8 mouse cellular contexts compared by ENCODE assay signal in genomic region chr11:107416561-107416926, GRCm38 (mm10). TPM values are rescaled to one million over a fixed set of nuclear protein-coding genes. Genes with fewer than 3 reads are reported as not detected.
A peak's percentile ranks its signal among the peaks of the same experiment; 100 is the strongest.
DNase-seq lines count a peak whose midpoint lies in the region; ATAC-seq and TF ChIP-seq lines count a peak whose summit lies in the region.

No protein-coding gene starts in this region.

- no peak overlapping the region for H3K9ac ChIP-seq in heart, embryonic 12.5 days
- H3K9ac ChIP-seq in embryonic facial prominence, embryonic 13.5 days = no peak overlapping the region
- no peak overlapping the region for H3K9ac ChIP-seq in limb, embryonic 15.5 days
- no peak overlapping the region for H3K9ac ChIP-seq in stomach, embryonic 14.5 days (replicated peaks; ENCODE audit: low read depth, low read length)

- peak overlapping the region; percentile 4; the same call in 1 of the 2 replicates for H3K27ac ChIP-seq in heart, embryonic 12.5 days (ENCODE audit: poor library complexity, severe bottlenecking)
- peak overlapping the region; percentile 60 for H3K27ac ChIP-seq in embryonic facial prominence, embryonic 13.5 days
- 0 out of 2 replicates have a peak overlapping the region, but pooled peaks have one; percentile 38 for H3K27ac ChIP-seq in limb, embryonic 15.5 days
- H3K27ac ChIP-seq in stomach, embryonic 14.5 days (ENCODE audit: low read length) = peak overlapping the region; percentile 12; the same call in 1 of the 2 replicates

- H3K9me3 ChIP-seq in heart, embryonic 12.5 days (replicated peaks) = no peaks in the 10 kb centered on the region
- H3K9me3 ChIP-seq in E14TG2a.4 (ENCODE audit: low read length) = no peaks in the 10 kb centered on the region
- no peaks in the 10 kb centered on the region for H3K9me3 ChIP-seq in embryonic facial prominence, embryonic 13.5 days
- no peaks in the 10 kb centered on the region for H3K9me3 ChIP-seq in limb, embryonic 15.5 days
- no peaks in the 10 kb centered on the region for H3K9me3 ChIP-seq in stomach, embryonic 14.5 days (ENCODE audit: control insufficient read depth, low read depth, low read length)

- no peaks in the 10 kb centered on the region for H3K36me3 ChIP-seq in heart, embryonic 12.5 days
- no peaks in the 10 kb centered on the region for H3K36me3 ChIP-seq in E14TG2a.4 (ENCODE audit: insufficient read depth, low read length)
- H3K36me3 ChIP-seq in embryonic facial prominence, embryonic 13.5 days = no peaks in the 10 kb centered on the region
- no peaks in the 10 kb centered on the region for H3K36me3 ChIP-seq in limb, embryonic 15.5 days
- no peaks in the 10 kb centered on the region for H3K36me3 ChIP-seq in stomach, embryonic 14.5 days (ENCODE audit: control insufficient read depth, insufficient read depth, low read length)

- peaks cover 23% of the 10 kb centered on the region for H3K4me1 ChIP-seq in heart, embryonic 12.5 days (replicated peaks)
- H3K4me1 ChIP-seq in E14TG2a.4 (replicated peaks; ENCODE audit: low read depth, low read length) = peaks cover 97% of the 10 kb centered on the region
- H3K4me1 ChIP-seq in embryonic facial prominence, embryonic 13.5 days = peaks cover 52% of the 10 kb centered on the region
- H3K4me1 ChIP-seq in limb, embryonic 15.5 days = peaks cover 40% of the 10 kb centered on the region
- peaks cover 8% of the 10 kb centered on the region; the same call in 1 of the 2 replicates for H3K4me1 ChIP-seq in stomach, embryonic 14.5 days (ENCODE audit: control insufficient read depth, insufficient read depth, low read length)

- WGBS in heart, embryonic 12.5 days = 56% methylated on average over 4 of the region's 4 CpGs
- 9% methylated on average over 4 of the region's 4 CpGs for WGBS in embryonic facial prominence, embryonic 13.5 days
- 40% methylated on average over 4 of the region's 4 CpGs for WGBS in limb, embryonic 15.5 days
- 53% methylated on average over 4 of the region's 4 CpGs for WGBS in stomach, embryonic 14.5 days

- no peak overlapping the region for H3K4me3 ChIP-seq in heart, embryonic 12.5 days
- H3K4me3 ChIP-seq in E14TG2a.4 (replicated peaks; ENCODE audit: low read length) = peak overlapping the region; percentile 69
- no peak overlapping the region for H3K4me3 ChIP-seq in embryonic facial prominence, embryonic 13.5 days
- no peak overlapping the region for H3K4me3 ChIP-seq in limb, embryonic 15.5 days
- H3K4me3 ChIP-seq in stomach, embryonic 14.5 days (ENCODE audit: low read depth, low read length) = no peak overlapping the region

- H3K27me3 ChIP-seq in heart, embryonic 12.5 days (replicated peaks) = no peaks in the 10 kb centered on the region
- no peaks in the 10 kb centered on the region for H3K27me3 ChIP-seq in E14TG2a.4 (ENCODE audit: insufficient read depth, low read length)
- no peaks in the 10 kb centered on the region for H3K27me3 ChIP-seq in embryonic facial prominence, embryonic 13.5 days
- H3K27me3 ChIP-seq in limb, embryonic 15.5 days = no peaks in the 10 kb centered on the region
- H3K27me3 ChIP-seq in stomach, embryonic 14.5 days (ENCODE audit: control insufficient read depth, insufficient read depth, low read length) = no peaks in the 10 kb centered on the region

- no peak for TF ChIP-seq CTCF in E14TG2a.4 (conservative IDR thresholded peaks at IDR 0.05; ENCODE audit: low read length)

- DNase-seq in heart, adult 18-20 months = no peak
- DNase-seq in cerebellum, adult 11 months = no peak
- no peak for DNase-seq in testis, postnatal 14 days (ENCODE audit: low spot score)

- no peak overlapping the region for H3K4me2 ChIP-seq in heart, embryonic 12.5 days
- H3K4me2 ChIP-seq in embryonic facial prominence, embryonic 13.5 days = peak overlapping the region; percentile 25; the same call in 1 of the 2 replicates
- no peak overlapping the region for H3K4me2 ChIP-seq in limb, embryonic 15.5 days
- H3K4me2 ChIP-seq in stomach, embryonic 14.5 days (replicated peaks; ENCODE audit: low read depth, low read length) = no peak overlapping the region

- no peak for ATAC-seq in heart, embryonic 12.5 days (ENCODE audit: insufficient number of reproducible peaks, low FRiP score)
- no peak for ATAC-seq in embryonic facial prominence, embryonic 13.5 days (ENCODE audit: insufficient number of reproducible peaks, insufficient read depth, low FRiP score, low TSS enrichment, low read depth)
- no peak for ATAC-seq in limb, embryonic 15.5 days (ENCODE audit: insufficient number of reproducible peaks, low FRiP score, low TSS enrichment, low read depth)
- ATAC-seq in stomach, embryonic 14.5 days (ENCODE audit: insufficient number of reproducible peaks, insufficient read depth, low FRiP score, low read depth) = no peak

RNA-seq across cellular contexts. Expression of gene Pitpnc1, which starts 54.0 kb away (rescaled TPM):
- 7.9 and 8.2 TPM in 2 replicates for polyA plus RNA-seq in heart, embryonic 12.5 days (2016; fragmentation: Nextera tagmentation; extraction: Ambion mirVana)
- total RNA-seq in heart, adult 18-20 months (2021) = 10 to 100 TPM; 74.8 to 76.3 TPM
- 32.1 and 36.3 TPM in 2 replicates for polyA plus RNA-seq in embryonic facial prominence, embryonic 13.5 days (2015; fragmentation: Nextera tagmentation; extraction: Ambion mirVana)
- polyA plus RNA-seq in limb, embryonic 15.5 days (2015; fragmentation: Nextera tagmentation; extraction: Ambion mirVana) = 22.7 and 25.2 TPM in 2 replicates
- 15.5 and 15.7 TPM in 2 replicates for polyA plus RNA-seq in stomach, embryonic 14.5 days (2014; fragmentation: Nextera tagmentation; extraction: Ambion mirVana)

Comparison
In these comparisons a context has a peak if more than half of its experiments do, and no peak if none do; other contexts are left out.
1. H3K27ac ChIP-seq: peak in every context shown above with its lines; median percentile 60 in embryonic facial prominence, embryonic 13.5 days; 38 in limb, embryonic 15.5 days; 12 in stomach, embryonic 14.5 days; 4 in heart, embryonic 12.5 days.